Mouse (Mus musculus): Measurements from ENCODE around the gene Atf5.

Gene Atf5

DNA sequence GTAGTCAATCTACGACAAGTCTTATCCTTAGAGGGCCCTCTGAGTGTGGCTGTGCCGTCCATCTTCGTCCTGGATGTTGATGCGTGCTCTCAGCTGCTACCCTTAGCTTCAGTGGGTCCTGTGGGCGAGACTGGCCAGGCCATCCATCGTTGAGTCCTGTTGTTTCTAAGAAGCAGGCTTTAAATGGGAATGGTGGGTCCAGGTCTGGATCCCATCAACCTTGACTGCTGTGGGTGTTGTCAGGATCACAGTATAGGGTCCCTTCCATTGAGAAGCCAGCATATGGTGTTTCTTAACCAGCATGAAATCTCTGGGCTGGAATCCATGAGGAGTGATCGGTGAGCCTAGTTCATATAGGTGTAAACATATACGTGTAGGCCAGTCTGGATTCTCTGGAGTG lies 36.4 kb downstream of the Atf5 start:
- no peak for DNase-seq (ENCODE audit: low read depth, low spot score)
- H3K27me3 ChIP-seq (ENCODE audit: control insufficient read depth, insufficient read depth, low read length, poor library complexity, severe bottlenecking) = no peaks in the 10 kb centered on the region

DNA sequence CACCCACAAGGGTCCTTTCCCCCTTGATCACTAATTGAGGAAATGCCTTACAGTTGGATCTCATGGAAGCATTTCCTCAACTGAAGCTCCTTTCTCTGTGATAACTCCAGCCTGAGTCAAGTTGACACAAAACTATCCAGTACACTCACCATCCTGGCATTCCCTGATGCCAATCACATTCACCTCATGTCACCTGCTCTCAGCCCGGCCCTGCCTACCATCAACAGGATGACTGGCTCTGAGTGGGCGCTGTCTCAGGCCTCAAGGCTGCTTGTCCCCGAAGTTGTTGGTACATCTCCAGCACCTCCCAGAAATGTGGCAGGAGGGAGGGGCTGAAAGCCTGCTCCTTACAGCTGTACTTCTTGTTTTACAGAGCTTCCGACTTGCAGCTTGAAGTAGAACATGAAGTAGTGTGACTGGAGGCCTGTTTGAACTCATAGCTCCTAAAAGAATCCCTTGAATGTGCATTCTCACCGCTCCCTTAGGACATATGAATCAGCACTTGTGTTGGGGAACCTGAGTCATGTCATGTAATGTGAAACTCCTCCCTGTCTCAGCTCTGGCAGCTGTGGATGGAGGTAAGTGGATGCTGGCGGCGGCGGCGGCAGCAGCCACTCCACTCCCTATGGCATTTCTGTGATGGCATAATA lies 39.5 kb downstream of the Atf5 start:
- peaks cover 4% of the 10 kb centered on the region for H3K36me3 ChIP-seq (ENCODE audit: control insufficient read depth, insufficient read depth, low read length, poor library complexity, severe bottlenecking)
- DNase-seq (ENCODE audit: low read depth, low spot score) = no peak
- H3K27me3 ChIP-seq (ENCODE audit: control insufficient read depth, insufficient read depth, low read length, poor library complexity, severe bottlenecking) = no peaks in the 10 kb centered on the region

More for the DNA sequence above, 36.4 kb downstream of the Atf5 start:
- H3K36me3 ChIP-seq (ENCODE audit: control insufficient read depth, insufficient read depth, low read length, poor library complexity, severe bottlenecking) = peaks cover 2% of the 10 kb centered on the region; the same call in 1 of the 2 replicates

DNA sequence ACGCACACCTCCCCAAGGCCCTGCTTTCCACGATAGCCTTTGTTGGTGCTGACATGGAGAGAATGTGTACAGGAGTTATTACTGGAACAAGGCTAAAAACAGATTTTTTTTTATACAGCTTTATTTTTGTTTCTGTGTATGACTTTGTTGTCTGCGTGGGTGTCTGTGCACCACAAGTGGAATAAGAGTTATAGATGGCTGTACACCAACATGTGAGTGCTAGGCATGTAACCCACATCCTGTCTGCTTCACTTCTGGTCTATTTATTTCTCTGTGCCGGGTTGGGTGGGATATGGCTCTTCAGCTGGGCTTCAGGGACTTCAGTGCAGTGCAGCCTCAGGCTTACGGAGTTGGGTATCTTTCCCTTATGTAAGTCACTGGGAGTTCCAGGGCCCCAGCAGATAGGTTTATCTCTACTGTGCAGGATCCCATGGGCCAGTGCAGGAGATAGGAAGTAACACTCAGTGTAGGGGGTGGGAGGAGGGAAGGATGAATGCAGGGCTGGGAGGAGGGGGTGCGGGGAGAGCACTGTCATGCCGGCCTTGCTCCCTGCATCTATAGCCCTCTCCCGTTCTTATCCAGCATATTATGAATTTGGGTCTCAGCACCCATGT lies 43.8 kb downstream of the Atf5 start:
- H3K36me3 ChIP-seq (ENCODE audit: control insufficient read depth, insufficient read depth, low read length, poor library complexity, severe bottlenecking) = peaks cover 9% of the 10 kb centered on the region
- no peaks in the 10 kb centered on the region for H3K27me3 ChIP-seq (ENCODE audit: control insufficient read depth, insufficient read depth, low read length, poor library complexity, severe bottlenecking)
- DNase-seq (ENCODE audit: low read depth, low spot score) = no peak

DNA sequence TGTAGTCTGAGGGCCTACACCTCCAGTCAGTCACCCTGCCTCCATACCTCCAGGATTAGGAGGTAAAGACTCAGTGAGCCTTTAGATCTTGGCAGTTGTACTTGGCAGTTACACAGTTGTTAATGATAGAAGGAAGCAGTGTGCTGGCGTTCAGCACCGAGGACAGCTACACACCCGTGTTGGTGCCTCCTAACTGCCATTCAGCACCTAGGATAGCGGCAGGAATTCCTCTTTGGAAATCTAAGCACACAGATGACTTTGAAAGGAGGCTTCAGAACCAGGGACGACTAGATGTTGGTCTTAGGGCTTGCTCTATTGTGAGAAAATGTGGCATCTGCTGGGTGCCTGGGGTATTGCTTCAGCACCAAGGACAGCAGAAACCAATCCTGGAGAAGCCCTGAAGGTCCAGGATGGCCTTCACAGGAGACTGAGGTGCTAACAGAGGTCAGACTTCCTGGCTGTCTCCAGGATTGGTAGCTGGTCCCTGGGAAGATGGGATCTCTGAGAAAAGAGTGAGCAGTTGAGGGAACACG lies 46.3 kb downstream of the Atf5 start:
- Histone ChIP-seq H3K27me3 (ENCODE audit: control insufficient read depth, insufficient read depth, low read length, poor library complexity, severe bottlenecking) (no peaks in the 10 kb centered on the region), H3K36me3 (ENCODE audit: control insufficient read depth, insufficient read depth, low read length, poor library complexity, severe bottlenecking) (peaks cover 7% of the 10 kb centered on the region)
- peak; percentile 38 for DNase-seq (ENCODE audit: low read depth, low spot score)

DNA sequence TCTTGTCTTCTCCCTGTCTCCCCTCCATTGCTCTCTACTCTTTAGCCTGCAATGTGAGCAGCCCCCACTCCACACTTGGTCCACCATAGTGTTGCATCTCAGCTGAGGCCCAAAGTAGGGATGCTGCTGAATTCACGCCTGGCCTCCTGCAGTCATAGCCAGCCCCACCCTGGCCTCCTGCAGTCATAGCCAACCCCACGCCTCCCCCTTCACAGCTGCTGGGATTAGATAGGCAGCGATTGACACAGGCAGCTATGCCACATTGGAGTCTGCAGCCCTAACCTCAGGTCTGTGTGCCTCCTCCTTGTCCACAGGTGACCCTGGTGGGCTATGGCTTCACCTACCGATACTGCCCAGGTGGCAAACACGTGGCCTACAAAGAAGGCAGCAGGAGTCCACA lies 48.3 kb downstream of the Atf5 start:
- H3K27me3 ChIP-seq (ENCODE audit: control insufficient read depth, insufficient read depth, low read length, poor library complexity, severe bottlenecking) = no peaks in the 10 kb centered on the region
- no peak for DNase-seq (ENCODE audit: low read depth, low spot score)
- H3K36me3 ChIP-seq (ENCODE audit: control insufficient read depth, insufficient read depth, low read length, poor library complexity, severe bottlenecking) = peaks cover 7% of the 10 kb centered on the region
